Mouse (Mus musculus) gastrocnemius, adult 2 months (tissue): ENCODE data around the gene Acsbg1. TPM values are rescaled to one million over a fixed set of nuclear protein-coding genes. Genes with fewer than 3 reads are reported as not detected.
A peak's percentile ranks its signal among the peaks of the same experiment; 100 is the strongest.
"Not testable (repeated sequence)": the region's sequence is repeated elsewhere in the genome, so short reads cannot be mapped to it uniquely, and the experiment has no call there.

ENCODE experiments used
- DNase-seq: peaks from one replicate; pipeline ENCODE4 v3.0.0; 2022
- H3K27ac ChIP-seq: fragments of 200-600 bp; 2 replicates; pipeline ENCODE4 v1.8.1; 2022; ENCODE audit warnings: mild to moderate bottlenecking
- H3K4me3 ChIP-seq: fragments of 200-600 bp; 2 replicates; pipeline ENCODE4 v1.8.1; 2022; ENCODE audit warnings: mild to moderate bottlenecking, moderate library complexity
- CTCF ChIP-seq: fragments of 200-600 bp; IDR thresholded peaks from 2 replicates; pipeline ENCODE4 v1.8.1; 2022; ENCODE audit warnings: antibody characterized with exemption, mild to moderate bottlenecking, moderate library complexity
- intact Hi-C: fragments of 180-260 bp; cut with DNase I; formaldehyde crosslinking; loops from one replicate; pipeline ENCODE4 v1.15.1; 2025
- long read RNA-seq, 2 experiments: library from polyadenylated mRNA; stranded (forward); transcript quantifications; one replicate each; pipeline ENCODE4 v2.0.0; 2021
- total RNA-seq, 2 experiments: library from RNA; stranded (reverse); gene quantifications; 2 replicates each; pipeline ENCODE4 v1.2.3; 2021

Acsbg1 gene
- total RNA-seq = under 1 TPM; 0.15 to 0.28 TPM
- long read RNA-seq, experiment 1 = 0 reads
- long read RNA-seq, experiment 2, partial matches to known transcripts = 0 of 1 reads
- long read RNA-seq, experiment 2, other reads (novel, unspliced or antisense) = 0 of 1 reads

DNA sequence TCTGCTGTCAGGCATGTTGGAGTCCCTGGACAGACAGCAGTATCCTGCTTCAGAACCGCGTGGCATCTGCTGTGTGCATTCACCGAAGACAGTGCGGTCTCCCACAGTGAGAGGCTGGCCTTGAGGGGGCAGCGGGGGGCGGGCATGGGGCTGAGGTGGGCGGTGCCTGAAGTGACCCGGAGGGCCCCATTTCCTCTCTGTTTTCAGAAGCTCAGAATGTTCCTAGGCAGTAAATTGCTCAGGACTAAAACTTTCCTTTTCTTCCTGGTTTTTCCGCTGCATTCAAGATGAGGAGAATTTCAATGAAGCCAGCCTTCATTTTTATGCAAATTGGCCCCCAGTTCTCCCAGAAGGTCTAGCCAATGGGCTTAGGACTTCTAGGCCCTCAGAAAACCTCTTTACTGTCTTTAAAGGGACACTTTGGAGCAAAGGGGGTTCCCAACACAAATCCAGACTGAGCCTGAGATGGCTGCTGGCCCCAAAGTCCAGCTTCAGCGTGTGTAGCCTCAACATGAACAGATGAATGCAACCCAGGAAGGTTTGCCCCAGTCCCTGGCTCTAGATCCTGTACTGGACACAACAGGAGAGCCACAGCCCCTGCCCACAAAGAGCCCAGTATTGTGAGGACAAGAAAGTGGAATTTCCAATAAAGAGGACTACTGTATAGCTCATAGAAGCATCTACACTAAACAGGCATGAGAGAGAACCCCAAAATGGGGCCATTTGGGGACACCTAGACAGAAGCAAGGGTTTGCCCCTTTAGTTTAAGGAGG, at the start of gene Acsbg1:
Gene Acsbg1 (minus strand): TSS at position 266 of the 773 bp plus-strand sequence.
- intact Hi-C loops = no loop called here
- Histone ChIP-seq H3K27ac (no peak within 1 kb of the TSS), H3K4me3 (no peak within 1 kb of the TSS)
- no peak for TF ChIP-seq CTCF
- no peak for DNase-seq

- TF ChIP-seq CTCF = no peak
- intact Hi-C loops = no loop called here
- no peak for DNase-seq
- no peak overlapping the region for H3K4me3 ChIP-seq
- H3K27ac ChIP-seq = no peak overlapping the region
These were observed 46.4 kb upstream of the Acsbg1 start for GRCm38 (mm10) chr9:54708085-54708484.

- Histone ChIP-seq H3K27ac (no peak overlapping the region), H3K4me3 (no peak overlapping the region)
- DNase-seq = no peak
- intact Hi-C loops = no loop called here
- no peak for TF ChIP-seq CTCF
These were observed 45.8 kb upstream of the Acsbg1 start for GRCm38 (mm10) chr9:54707288-54707999.

DNA sequence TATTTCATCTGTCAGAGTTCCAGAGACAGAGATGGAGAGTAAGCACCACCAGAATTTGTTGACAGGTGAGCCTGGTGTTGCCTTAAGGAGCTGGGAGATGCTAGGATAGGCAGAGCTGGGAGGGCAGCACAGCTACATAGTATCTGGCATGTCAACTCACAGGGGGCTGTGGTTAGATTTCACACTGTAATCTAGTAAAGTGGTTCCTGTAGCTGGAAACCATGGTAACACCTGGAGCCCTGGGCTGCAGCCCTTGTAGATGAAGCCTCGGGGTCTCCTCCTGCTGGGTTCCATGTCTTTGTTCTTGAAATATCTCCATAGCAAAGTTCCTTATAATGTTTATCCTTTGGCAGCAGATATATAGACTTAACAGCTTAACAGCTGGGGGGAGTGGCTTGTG, 43.9 kb upstream of the Acsbg1 start:
- no peak for DNase-seq
- H3K27ac ChIP-seq = no peak overlapping the region
- intact Hi-C loops = no loop called here
- no peak for TF ChIP-seq CTCF
- H3K4me3 ChIP-seq = no peak overlapping the region

DNA sequence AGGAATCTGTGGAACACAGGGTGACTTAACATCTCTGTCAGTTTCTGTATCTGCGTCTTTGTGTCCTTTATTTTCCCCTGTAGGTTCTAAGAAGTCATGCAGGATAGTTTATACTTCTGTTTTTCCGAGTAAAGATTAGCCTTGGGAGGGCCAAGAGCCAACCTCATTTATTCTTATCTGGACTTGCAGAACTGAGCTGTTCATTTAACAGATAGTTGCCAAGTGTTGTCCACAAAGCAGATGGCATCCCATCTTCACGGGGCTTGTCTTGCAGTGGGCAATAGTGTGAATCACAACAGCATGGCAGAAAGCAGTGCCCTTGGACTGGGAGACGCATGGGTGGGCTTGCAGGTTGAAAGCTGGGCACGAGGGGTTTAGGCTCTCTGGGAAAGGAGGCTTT, 42.7 kb upstream of the Acsbg1 start:
- Histone ChIP-seq H3K4me3 (no peak overlapping the region), H3K27ac (peak overlapping the region; percentile 32; the same call in 1 of the 2 replicates)
- TF ChIP-seq CTCF = no peak
- no peak for DNase-seq
- intact Hi-C loops = no loop called here

DNA sequence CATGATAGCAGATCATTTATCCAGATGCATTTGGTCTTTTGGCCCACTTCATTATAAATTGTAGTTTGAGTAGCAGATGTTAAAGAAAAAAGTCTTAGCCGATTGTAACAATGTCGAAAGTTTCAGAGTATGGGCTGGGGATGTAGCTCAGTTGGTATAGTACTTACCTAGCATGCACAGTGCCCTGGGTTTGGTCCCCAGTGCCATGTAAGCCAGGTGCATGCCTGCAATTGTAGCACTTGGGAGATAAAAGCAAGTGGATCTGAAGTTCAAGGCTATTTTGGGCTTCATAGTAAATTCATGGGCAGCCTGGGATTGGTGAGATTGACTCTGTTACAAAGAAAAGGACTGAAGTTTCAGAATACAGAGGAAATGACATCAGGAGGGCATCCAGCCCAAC, 40.9 kb upstream of the Acsbg1 start:
- intact Hi-C loops = no loop called here
- peak overlapping the region; percentile 90 for H3K27ac ChIP-seq
- DNase-seq = no peak
- no peak for TF ChIP-seq CTCF
- H3K4me3 ChIP-seq = peak overlapping the region; percentile 91

DNA sequence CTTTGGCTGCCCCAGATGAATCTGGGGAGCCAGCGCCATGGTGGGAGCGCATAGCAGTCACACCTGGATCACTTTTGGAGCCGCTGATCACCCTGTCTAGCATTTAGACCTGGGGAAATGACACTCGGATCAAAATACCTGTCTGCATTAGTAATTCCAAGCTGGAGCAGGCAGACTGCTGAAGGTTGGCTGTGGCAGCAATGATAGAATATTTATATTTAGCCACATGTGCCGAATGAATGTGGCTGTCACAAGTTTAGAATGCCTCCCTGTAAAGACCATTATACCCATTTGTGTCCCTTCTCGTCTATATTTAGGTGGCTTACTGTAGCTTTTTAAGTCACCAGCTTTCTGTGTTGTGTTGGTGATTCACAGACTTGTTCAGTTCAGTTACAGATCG, 39.1 kb upstream of the Acsbg1 start:
- no peak for TF ChIP-seq CTCF
- intact Hi-C loops = no loop called here
- Histone ChIP-seq H3K4me3 (peak overlapping the region; percentile 91), H3K27ac (peak overlapping the region; percentile 90)
- peak; percentile 27 for DNase-seq

DNA sequence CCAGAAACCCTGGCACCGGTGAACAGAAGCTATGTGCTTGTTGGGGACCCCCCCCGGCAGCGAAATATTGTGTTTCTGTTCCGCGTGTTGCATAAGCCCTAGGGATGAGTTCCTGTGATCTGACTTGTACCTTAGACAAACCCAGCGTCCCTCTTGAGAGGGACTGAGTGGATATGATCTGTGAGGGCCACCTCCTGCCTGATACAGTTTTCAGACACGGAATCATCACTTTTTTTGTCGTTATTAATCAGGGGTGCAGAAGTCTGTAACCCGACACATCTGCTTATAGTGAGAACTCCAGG, 38.5 kb upstream of the Acsbg1 start:
- DNase-seq = no peak
- intact Hi-C loops = no loop called here
- Histone ChIP-seq H3K27ac (peak overlapping the region; percentile 90), H3K4me3 (peak overlapping the region; percentile 91)
- TF ChIP-seq CTCF = no peak

GRCm38 (mm10) chr9:54699345-54700173, 37.9 kb upstream of the Acsbg1 start:
- H3K27ac ChIP-seq = peak overlapping the region; percentile 90
- no peak for TF ChIP-seq CTCF
- DNase-seq = peak; percentile 90
- H3K4me3 ChIP-seq = peak overlapping the region; percentile 91
- intact Hi-C loops = no loop called here

DNA sequence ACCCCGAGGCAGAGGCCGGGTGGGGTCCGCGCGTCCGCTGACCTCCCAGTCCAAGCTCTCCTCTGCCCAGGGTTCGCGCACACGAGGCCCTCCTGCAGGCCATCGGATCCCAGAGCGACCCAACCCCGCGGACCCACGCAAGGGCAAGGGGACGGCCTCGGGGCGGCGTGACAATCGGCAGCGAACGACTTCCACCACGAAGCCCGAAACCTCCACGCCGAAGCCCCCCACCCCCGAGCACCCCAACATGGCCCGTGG, 37.3 kb upstream of the Acsbg1 start:
- TF ChIP-seq CTCF = no peak
- peak overlapping the region; percentile 90 for H3K27ac ChIP-seq
- intact Hi-C loops = no loop called here
- no peak for DNase-seq
- H3K4me3 ChIP-seq = peak overlapping the region; percentile 91

- no peak for DNase-seq
- Histone ChIP-seq H3K4me3 (peak within 1 kb of the TSS; percentile 91), H3K27ac (peak within 1 kb of the TSS; percentile 90)
- intact Hi-C loops = no loop called here
- no peak for TF ChIP-seq CTCF
These were observed 36.8 kb upstream of the Acsbg1 start, which contains the start of gene Dnaja4 for GRCm38 (mm10) chr9:54698318-54699086. Gene Dnaja4, plus strand, starts transcription at chr9:54698873.

DNA sequence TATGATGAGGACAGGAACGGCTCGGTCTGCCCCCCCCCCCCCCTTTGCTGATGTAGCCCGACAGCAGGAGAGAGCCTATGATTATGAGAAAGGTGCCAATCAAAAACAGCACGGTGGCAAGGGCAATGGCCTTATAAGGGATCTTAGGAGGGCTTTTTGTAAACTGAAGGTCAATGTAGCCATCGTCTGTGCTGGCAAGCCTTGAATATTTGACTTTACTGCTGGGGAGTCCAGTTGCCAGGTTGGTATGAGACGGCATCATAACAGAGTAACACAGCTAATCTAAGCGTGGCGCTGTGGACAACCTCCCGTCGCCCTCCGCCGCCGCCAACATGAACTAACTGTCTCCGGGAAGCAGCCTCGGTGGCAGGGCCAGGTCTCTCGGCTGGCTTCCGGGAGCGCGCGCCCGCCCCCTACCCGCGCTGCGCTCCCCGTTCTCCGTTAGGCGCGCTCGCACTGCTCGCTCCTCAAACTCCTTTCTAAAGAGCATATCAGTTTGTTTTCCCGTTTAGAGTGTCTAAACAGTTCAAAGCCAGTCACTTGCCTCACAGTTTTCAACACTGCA, 29.7 kb upstream of the Acsbg1 start:
- Histone ChIP-seq H3K27ac (peak overlapping the region; percentile 28; the same call in 1 of the 2 replicates), H3K4me3 (peak overlapping the region; percentile 66)
- intact Hi-C loops = not testable (repeated sequence)
- DNase-seq = peak; percentile 48

GRCm38 (mm10) chr9:54690697-54691096, 29.0 kb upstream of the Acsbg1 start:
- H3K27ac ChIP-seq, H3K4me3 ChIP-seq, intact Hi-C loops, DNase-seq: not testable (repeated sequence)
